Mouse (Mus musculus) right cerebral cortex, postnatal 25 days (tissue): ENCODE results near the gene Adam15.

Experiments used
- DNase-seq: peaks from one replicate; pipeline ENCODE4 v3.0.0; 2022

Gene Adam15

DNA sequence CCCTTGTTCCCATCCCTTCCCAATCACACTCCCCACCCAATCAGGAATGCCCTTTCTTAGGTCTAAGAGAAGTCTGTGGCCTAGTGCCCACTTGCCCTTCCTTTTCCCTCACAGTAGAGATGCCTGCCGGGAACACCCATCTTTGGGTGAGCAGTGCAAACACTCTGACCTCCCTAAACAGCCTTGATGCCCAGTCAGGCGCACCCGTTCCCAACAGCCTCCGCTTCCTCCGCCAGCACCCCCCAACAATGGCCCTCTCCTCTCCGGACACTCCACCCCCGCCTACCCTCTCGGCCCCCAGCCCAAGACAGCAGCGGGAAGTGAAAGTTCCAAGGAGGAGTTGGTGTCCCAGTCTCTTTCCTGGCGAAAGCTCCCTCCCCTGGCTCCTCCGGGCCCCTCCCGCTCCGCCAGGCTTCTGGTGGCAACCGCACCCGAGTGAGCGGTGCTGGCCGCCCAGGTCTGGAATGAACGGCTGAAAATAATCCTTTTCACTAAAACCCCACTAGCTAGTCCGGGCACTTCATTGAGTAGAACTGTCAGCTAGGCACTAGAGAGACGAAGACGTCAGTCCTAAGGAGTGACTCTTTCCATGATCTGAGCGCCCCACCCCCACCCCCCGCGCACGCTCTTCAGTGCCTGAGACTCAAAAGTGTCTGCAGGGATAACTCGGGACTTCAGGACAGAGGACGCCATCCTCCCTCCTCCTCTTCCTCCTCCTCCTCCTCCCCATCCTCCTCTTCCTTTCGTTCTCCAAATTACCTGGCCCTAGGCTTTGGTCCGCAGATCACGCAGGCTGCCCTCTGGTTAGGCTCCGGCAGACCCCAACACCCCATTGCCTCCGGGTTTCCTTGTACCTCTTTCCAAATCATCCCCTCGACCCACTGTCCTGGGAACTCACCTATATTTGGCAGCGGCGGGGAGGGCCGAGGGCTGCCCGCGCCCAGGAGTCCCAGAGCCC is 606 bp downstream of the Adam15 start:
- DNase-seq = peak; percentile 40

DNA sequence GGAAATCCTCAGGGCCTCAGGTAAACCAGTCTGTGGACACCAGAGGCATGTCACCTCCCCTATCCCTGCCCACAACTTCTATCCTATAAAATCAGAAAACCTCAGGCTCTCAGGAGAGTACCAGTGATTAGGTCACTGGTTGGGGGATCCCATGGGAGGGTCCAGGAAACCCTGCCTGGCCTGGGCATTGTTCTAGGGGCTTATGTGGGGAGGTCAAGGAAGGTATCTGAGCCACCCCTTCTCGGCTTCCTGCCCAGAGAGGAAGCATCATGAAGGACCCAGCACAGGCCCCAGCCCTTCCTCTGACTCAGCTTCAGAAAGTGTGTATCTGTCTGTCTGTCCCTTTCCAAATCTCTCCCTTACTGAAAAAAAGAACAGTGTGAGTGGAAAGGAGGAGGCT is 1.9 kb downstream of the Adam15 start:
- DNase-seq = no peak

DNA sequence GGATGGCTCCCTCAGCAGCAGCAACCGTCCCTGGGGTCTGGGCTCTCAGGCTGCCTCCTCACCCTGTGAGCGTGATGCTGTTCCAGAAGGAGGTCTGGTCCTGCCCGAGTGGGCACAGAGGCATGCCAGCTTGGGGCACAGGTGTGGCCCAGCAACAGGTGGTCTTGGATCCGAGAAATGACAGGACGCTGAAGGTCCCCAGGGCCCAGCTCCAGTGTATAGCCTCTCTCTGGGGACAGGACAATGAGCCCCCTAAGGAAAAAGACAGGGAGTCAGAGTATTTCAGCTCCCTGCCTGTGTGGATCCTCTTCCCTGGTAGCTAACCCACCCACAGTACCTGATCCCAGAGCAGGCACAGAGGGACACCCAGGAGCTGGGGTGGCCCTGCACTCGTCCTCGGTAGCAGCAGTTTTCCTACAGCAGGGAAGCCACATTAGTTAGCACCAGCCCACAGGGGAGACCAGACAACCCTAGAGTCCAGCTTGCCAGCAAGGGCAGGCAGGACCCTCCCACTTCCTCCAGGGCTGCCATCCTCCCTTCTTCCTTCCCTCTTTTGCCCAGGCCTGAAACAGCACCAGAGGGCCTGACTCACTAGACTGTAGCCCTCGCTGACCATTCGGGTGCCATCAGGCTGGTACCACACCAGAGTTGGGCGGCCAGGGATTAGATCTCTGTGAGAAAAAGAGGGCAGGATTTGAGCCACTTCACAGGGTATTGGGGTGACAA is 2.8 kb downstream of the Adam15 start:
- no peak for DNase-seq

DNA sequence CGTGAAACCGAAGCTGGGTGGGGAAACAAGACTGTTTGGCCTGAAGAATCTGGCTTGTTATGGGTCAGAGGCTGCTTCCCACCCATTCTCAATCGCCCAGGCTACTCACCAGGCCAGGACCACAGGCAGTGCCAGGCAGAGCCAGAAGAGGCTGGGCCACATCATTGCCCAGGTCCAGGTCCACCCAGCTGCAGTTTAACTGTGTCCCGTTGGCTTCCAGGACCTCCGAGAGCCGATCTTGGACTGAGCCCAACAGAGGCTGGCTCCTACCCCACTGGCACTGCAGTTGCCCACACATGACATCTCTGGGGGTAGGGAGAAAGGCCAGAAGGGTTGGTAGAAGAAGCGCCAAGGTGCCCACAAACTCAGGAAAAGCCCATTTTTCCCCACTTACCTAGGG is 6.5 kb downstream of the Adam15 start:
- DNase-seq = no peak

DNA sequence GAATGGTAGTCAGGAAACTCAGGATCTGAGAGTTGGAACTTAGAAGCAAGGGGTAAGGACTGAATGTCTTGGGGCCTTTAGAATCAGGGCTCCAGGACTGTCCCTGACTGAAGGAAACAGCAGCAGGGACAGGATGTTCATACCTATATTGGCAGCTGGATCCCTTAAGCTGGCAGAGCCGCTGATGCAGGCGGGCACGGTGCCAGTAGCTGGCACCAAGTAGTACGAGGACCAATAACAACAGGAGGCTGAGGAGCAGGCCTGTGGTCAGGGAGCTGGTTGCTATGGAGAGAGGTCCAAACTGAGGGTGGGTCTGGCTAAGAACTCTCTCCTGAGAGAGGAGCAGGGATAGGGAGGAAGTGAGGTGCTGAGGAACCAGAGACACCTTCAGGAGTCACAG is 8.0 kb downstream of the Adam15 start:
- no peak for DNase-seq

DNA sequence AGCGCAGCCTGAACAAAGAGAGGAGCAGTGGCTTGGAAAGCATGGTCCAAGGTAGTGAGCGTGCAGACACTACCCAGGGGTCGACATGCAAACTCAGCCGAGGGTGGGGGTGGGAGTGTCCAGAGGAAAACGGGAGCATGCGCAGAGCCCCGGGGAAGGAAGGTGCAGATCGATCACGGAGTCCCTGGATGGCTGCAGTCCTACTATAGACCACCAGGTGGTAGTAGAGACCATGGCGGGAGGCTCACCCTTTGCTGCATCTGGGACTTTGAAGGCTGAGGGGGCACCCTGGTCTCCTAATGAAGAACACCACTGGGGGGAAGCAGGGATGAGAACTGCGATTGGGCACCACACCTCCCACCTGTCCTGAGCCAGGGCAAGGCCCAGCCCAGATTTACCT is 9.3 kb downstream of the Adam15 start:
- peak; percentile 69 for DNase-seq

DNA sequence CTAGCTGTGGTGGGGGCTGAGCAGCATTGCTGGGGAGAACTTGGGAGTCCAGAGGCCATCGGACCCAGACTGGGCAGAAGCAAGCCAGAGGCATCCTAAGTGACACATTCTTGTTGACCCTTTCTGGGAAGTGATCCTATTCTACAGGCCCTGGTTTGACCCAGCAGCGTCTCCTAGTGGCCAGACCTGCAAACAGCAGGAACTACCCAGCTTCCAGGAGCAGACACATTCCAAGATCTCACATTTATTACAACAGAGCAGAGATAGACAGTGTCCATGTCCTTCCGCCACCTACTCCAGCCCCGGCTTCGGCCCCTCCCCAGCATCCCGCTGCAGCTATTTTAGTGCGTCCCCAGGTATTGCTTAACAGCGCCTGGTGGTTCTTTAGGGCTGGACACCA is 10.4 kb downstream of the Adam15 start:
- no peak for DNase-seq

DNA sequence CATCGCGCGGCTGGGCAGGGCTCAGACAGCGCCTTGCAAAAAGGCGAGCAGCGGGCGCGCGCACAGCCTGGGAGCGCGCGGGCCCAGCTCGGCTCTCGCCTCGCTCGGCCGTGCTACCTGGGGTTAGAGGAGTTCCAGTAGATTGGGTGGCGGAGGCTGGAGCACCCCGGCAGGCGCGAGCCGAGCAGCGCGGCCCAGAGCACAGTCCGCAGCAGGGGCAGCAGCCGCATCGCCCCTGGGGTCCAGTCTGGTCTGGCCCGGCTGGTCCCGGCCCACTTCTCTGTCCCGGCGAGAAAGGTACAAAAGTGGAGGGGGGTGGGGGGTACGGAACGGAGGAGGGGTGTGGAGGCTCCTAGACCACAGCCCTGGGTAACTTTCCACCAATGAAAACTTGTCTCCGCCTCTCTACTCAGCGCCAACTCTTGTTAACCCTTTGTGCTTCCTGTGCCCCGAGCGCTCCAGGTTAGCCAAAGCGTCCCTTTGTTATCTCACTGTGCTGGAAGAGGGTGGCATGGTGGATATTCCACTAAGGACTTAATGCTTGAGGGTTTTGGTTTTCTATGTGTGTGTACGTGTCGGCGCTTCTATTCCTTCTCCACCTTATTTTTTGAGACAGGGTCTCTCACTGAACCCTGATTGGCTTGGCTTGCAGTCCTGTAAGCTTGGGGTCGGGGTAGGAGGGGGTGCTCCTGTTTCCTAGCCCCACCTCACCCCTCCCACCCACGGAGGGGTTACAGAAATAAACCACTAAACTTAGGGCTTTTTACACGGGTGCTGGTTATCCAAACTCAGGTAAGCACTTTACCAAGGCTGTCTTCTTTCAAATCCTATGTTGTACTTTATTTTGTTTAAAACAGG is 11.8 kb downstream of the Adam15 start, which contains the start of gene Efna4:
TSS of gene Efna4 (minus strand) at position 308 of the 858 bp plus-strand sequence.
- no peak for DNase-seq

DNA sequence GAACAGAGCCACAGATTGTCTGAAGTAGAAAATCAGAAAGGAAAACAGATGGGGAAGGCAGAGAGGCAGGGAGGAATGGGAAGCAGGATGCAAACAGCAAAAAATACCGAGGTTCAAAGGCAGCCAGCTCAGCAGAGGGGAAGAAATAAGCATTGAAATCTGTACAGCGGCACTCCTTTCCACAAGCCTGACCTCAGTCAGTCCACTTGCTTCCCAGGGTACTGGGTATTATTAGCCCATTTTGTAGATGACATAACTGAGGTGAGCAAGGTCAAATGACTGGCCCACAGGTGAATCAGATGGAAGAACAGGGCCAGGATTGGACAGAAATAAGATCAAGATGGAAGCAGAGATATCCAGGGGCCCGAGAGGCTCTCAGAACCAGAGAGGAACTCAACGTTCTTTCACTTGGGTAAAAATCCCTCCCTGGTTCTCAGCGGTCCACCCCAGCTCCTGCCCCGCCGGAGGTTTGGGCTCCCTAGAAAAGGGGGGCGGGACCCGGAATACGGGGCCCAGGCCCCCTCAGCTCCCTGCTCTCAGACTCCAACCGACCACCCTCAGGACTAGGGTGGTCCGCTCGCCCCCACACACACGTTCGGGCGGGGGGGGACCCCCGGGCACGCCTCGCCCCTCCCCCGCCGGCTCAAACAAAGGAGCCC is 12.6 kb downstream of the Adam15 start:
- no peak for DNase-seq

DNA sequence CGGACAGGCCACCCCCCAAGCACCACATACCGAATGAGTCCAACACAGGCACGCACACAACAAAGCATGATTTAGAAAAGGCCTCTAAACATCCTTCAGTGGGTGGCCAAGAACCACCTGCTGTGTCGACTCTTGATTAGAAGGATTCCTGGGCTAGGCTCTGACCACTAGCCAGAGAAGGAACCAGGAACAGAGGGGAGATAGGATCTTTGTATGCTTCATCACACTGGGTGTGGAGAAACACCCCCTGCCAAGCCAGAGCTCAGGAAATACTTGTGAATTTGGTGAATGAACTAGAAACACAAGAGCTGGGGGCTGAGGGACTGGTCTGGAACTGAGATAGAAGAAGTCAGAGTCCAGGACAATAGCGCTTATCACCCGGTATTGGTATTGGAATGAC is 13.3 kb downstream of the Adam15 start:
- DNase-seq = no peak

DNA sequence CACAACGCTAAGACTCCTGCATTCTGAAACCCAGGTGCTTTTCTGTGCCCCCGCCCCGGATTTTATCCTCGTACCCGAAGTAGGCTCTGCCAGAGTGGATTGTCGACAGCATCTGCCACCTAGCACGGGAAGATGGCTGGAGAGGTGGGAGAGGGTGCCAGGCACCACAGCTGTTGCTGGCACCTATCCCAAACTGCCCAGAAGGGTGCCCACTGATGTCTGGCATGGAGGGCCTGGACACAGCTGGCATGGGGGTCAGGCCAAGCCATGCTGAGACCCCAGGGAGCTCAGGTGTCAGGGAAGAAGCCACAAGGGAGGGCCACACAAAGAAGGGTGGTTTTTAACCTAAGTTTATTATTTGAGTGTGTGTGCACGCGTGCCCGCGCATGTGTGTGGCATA is 16.7 kb downstream of the Adam15 start:
- no peak for DNase-seq

DNA sequence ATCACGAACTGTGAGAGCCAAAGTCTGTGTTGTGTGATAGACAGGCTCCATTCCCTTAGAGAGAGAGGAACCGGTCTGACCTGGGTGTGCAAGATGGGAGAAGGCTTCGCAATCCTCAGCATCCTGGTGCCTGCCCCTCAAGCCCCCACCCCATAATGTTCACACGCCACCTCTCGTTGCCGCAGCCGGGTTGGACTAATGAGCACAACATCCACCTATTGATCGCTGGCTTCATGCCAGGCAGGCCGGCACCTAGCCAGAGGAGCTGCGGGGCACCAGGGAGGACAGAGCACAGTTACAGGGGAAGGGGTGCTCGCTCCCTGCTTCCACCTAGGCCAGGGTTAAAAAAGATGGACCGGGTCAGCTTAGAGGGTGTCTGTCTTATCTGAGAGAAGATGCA is 17.3 kb downstream of the Adam15 start:
- no peak for DNase-seq

DNA sequence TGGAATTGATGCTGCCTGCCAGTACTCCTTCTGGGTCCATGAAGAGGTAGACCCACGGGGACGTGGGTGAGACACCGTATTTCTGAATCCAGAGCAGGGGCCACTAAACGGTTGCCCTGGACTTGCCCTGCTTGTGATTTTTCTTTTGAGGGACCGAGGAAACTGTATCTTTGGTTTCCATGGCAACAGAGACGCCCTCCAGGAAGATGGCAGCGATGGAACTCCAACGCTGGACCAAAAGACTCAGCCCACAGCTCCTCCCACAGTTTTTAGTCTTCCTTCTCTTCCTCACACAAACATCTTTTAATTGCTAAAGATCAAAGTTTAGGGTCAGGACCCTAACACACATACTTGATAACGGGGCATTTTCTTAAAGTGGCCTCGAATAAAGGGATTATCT is 17.8 kb downstream of the Adam15 start:
- DNase-seq = no peak

DNA sequence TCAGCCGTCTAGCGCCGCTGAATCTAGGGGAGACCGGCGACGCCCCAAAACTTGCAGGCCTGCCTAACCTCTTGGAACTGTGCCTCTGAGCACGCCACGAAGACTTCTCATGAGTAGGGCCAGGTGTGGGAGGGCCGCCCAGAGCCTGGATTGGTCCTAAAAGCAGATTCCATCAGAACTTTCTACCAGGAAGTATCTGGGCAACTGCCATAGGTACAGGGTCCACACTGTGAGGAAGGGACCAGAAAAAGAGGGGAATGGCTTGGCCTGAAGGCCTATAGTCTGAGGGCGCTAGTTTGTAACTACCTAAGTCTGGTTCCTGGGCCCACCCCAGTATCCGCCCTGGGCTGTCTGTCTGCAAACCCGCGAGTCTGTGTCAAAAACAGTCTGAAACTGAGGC is 18.2 kb downstream of the Adam15 start:
- DNase-seq = no peak

DNA sequence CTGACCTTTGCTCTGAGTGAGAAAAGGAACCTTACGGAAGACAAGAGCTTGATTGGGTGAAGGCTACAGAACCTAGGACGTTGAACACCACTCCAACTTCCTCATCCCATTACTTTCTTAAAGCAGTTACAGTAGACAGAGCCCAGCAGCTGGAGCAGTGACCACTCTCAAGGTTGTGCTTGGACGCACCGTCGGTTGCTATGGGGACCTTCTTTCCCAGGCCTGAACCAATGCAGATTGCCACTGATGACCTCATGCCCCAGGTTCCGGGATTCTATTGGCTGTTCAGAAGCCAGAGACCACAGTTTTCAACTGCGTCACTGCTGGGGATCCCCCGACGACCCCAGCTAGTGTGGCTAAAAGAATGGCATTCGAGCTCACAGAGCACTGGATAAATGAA is 18.8 kb downstream of the Adam15 start:
- no peak for DNase-seq

DNA sequence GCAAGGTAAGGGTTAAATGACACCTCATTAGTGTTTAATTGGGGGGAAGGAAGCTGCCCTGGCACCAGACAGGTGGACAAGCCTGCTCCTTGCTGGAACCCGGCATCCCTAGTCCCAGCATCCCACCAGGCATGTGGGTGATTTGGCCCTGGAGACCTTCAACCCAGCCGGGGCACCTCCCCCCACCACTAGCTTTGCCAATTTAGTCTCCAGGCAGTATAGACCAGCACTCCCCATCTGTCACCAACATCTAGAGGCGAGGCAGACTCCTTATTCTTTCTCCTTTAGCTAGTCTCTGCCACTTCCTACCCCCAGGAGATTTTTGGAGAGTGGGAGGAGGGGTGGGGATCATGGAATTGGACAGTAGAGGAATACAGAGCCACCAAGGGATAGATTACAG is 19.4 kb downstream of the Adam15 start:
- no peak for DNase-seq

DNA sequence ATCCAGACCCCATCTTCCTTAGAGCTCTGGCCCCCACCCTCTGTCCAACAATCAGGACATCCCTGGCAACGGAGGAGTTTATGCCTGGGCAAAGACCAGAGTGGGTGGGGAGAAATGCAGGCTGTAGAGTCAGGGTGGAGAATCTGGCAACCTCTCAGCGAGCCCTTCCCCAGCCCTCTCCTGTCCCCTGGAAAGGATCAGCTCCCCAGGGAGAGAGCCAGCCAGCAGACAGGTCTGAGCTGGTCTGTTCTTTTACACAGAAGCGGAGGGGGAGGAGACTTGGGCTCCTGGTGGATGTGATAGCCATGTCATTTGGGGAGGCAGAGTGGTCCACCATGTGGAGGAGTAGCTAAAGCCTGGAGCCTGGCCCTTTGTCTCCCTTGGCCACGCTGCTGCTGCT is 21.2 kb downstream of the Adam15 start:
- no peak for DNase-seq

DNA sequence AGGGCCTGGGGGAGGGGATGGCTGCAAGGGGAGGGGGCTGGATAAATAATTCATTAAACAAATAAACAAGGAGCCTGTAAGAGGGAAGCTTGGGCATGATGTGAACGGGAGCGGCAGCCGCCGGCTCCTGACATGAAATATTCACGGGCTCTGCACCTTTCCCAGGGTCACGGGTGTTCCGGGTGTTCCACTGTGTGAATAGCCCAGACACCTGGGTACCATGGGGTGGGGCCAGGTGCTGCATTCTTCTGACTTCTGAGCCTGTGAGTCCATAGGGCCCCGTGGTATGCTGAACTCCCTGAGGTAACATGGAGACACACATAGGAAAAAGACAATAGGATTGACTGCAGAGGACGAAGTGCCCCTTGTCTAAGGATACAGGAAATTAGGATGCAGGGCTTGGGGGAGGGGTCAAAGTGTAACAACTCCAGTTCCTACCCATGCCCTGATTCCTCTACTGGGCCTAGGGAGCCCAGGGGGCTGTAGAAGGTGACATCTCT is 22.4 kb downstream of the Adam15 start:
- DNase-seq = no peak

DNA sequence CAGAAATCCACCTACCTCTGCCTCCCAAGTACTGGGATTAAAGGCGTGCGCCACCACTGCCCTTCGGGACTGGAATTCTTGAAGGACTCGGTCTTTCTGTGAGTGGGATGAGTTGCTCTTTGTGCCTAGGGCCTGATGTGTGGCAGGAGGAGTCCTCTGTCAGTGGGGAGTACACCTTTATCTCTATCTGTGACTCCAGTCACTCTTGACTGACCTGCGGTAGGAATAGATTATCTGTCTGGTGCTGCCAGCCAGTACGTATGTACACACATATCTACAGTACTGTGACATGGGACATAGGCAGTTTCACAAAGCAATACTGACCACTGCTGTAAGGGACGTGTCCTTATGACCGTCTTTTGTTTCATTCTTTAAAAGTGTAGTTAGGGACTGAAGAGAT is 23.9 kb downstream of the Adam15 start:
- DNase-seq = no peak

DNA sequence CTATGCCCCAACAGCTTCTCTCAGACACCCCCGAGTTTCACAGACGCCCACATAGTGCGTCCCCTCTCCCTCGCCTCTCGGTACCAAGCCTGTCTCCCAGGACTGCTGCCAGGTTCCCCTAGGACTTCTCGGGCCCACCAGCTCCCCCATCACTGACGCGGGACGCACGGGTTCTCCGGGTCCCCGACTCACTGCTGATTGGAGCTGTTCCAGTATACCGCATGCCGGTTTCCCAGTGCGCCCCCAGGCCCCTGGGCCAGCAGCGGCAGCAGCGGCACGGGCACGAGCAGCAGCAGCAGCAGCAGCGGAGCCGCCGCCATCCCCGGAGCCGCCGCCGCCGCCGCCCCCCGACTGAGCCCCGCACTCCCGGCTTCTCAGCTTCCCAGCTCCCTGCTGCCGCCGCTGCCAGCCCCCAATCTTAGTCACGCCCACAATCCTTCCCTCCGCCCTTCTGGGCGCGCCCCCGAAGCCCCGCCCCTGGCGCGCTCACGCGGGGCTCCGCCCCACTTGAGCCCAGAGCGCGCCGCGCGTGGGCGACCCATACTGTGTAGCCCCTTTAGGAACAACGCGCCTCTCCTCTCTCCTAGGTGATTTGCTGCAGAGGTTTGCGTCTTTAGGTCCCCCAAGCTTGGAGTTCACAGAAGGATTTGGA is 27.2 kb downstream of the Adam15 start, which contains the start of gene Efna3:
TSS of gene Efna3 (minus strand) at position 452 of the 652 bp plus-strand sequence.
- DNase-seq = peak; percentile 92

DNA sequence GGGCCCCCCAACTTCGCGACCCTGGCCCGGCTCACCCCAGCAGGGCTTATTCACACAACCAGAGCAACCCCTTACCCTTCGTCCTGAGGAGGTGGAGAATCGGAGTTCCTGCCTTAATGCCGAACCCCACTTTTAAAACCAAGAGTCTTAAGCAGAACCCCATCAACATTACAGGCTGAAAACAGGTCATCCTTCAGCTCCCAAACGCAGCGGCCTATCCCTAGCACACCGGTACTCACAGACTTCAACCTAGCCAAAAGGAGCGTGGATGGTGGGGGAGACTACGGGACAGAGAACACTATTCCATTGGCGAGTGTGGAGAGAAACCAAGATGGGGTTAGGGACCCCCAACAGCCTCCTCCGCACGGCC is 27.7 kb downstream of the Adam15 start:
- DNase-seq = no peak
